In the genomic region with DNA sequence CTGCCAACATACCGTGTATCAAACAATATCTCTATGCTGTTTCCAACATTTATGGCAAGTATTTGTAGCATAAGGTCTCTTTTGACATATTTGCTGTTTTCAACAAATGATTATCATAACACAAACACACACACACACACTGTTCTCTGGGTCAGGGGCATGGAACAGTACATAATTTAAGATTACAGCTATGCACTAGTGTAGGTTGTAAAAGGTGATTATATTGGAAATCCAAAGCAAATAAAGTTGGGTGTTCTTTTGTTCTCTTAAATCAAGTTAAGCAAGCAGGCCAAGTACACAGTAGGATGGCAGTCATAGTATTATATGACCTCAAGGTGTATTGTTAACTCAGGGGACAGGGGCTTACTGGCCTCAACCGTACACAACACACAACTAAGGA, we compare ENCODE assay signal across 21 mouse cellular contexts.
"Had no signal": no experiment of that assay in that cellular context is flagged by ENCODE, and none has a peak within 500 bp of the region (broad histone marks: within the 10 kb centered on the region; RNA-seq: fewer than 3 reads in every experiment).

No protein-coding gene starts in this region.

- H3K36me3 ChIP-seq: heart, embryonic 10.5 days; heart, embryonic 12.5 days; hindbrain, embryonic 10.5 days; hindbrain, embryonic 12.5 days; intestine, embryonic 15.5 days; kidney, embryonic 15.5 days; limb, embryonic 13.5 days; limb, embryonic 15.5 days had no signal

- H3K4me3 ChIP-seq: gastrocnemius, adult 2 months; heart, embryonic 10.5 days; heart, embryonic 12.5 days; hindbrain, embryonic 10.5 days; hindbrain, embryonic 12.5 days; intestine, embryonic 15.5 days; kidney, embryonic 15.5 days; left cerebral cortex, adult 2 months; limb, embryonic 13.5 days; limb, embryonic 15.5 days had no signal

- ATAC-seq: hindbrain, embryonic 16.5 days; intestine, embryonic 15.5 days; intestine, postnatal 0 days had no signal

- H3K9me3 ChIP-seq: heart, embryonic 10.5 days; heart, embryonic 12.5 days; hindbrain, embryonic 10.5 days; hindbrain, embryonic 12.5 days; intestine, embryonic 15.5 days; kidney, embryonic 15.5 days; limb, embryonic 13.5 days; limb, embryonic 15.5 days had no signal

- H3K27ac ChIP-seq: heart, embryonic 10.5 days; hindbrain, embryonic 10.5 days; hindbrain, embryonic 12.5 days; hindbrain, embryonic 14.5 days; intestine, embryonic 15.5 days; kidney, embryonic 15.5 days; kidney, postnatal 0 days; left cerebral cortex, adult 2 months; limb, embryonic 13.5 days; limb, embryonic 15.5 days had no signal

- H3K4me1 ChIP-seq: heart, embryonic 10.5 days; hindbrain, embryonic 12.5 days; intestine, embryonic 15.5 days; kidney, embryonic 15.5 days; limb, embryonic 15.5 days had no signal

- H3K9ac ChIP-seq: heart, embryonic 12.5 days; hindbrain, embryonic 12.5 days; hindbrain, embryonic 14.5 days; intestine, embryonic 15.5 days; kidney, embryonic 15.5 days; limb, embryonic 13.5 days; limb, embryonic 15.5 days had no signal

- H3K27me3 ChIP-seq: heart, embryonic 12.5 days; hindbrain, embryonic 12.5 days; intestine, embryonic 15.5 days; kidney, embryonic 15.5 days; limb, embryonic 13.5 days; limb, embryonic 15.5 days had no signal

- DNase-seq: gastrocnemius, adult 2 months; gastrocnemius, postnatal 10 days; gastrocnemius, postnatal 25 days; kidney, adult 18-20 months; kidney, adult 9 months; kidney, postnatal 25 days; layer of hippocampus, adult 9-11 months; left cerebral cortex, postnatal 4 days had no signal

- H3K4me2 ChIP-seq: heart, embryonic 12.5 days; hindbrain, embryonic 12.5 days; hindbrain, embryonic 14.5 days; intestine, embryonic 15.5 days; kidney, embryonic 15.5 days; limb, embryonic 13.5 days; limb, embryonic 15.5 days had no signal
